Mouse (Mus musculus) T-helper 1 cell (primary cell): ENCODE data around the gene Klrb1a.

Experiments
- in situ Hi-C: fragments of 300-600 bp; cut with MboI, MseI; formaldehyde crosslinking; loops from one replicate; pipeline ENCODE4 v1.15.1; 2025; ENCODE audit warnings: high pct_unique_total_duplicates

Gene Klrb1a

GRCm38 (mm10) chr6:128602026-128602425 lies 21.3 kb downstream of the Klrb1a start:
- in situ Hi-C loops, result loop anchor here (5.0 kb wide), 1 partner anchor 145 kb away; no protein-coding TSS in a partner anchor

- in situ Hi-C loops, result no loop called here
Measured at GRCm38 (mm10) chr6:128599555-128599954, 23.8 kb downstream of the Klrb1a start.

GRCm38 (mm10) chr6:128598256-128599047 lies 24.9 kb downstream of the Klrb1a start:
- in situ Hi-C loops, result no loop called here

GRCm38 (mm10) chr6:128597121-128597522 lies 26.2 kb downstream of the Klrb1a start:
- in situ Hi-C loops, result no loop called here

- in situ Hi-C loops, result no loop called here
Measured at GRCm38 (mm10) chr6:128594651-128595050, 28.7 kb downstream of the Klrb1a start.

- in situ Hi-C loops, result no loop called here
Measured at GRCm38 (mm10) chr6:128589426-128589825, 33.9 kb downstream of the Klrb1a start.

GRCm38 (mm10) chr6:128587619-128588018 lies 35.7 kb downstream of the Klrb1a start:
- in situ Hi-C loops, result no loop called here

GRCm38 (mm10) chr6:128585642-128586245 lies 37.6 kb downstream of the Klrb1a start:
- in situ Hi-C loops, result no loop called here

GRCm38 (mm10) chr6:128584070-128584660 lies 39.2 kb downstream of the Klrb1a start:
- in situ Hi-C loops, result no loop called here

GRCm38 (mm10) chr6:128581508-128581907 lies 41.8 kb downstream of the Klrb1a start, which contains the start of gene A2ml1:
TSS of gene A2ml1 (minus strand) at chr6:128581608.
- in situ Hi-C loops, result no loop called here

GRCm38 (mm10) chr6:128577301-128577700 lies 46.0 kb downstream of the Klrb1a start:
- in situ Hi-C loops, result no loop called here

- in situ Hi-C loops, result no loop called here
Measured at GRCm38 (mm10) chr6:128566589-128566988, 56.7 kb downstream of the Klrb1a start.
